Mouse (Mus musculus): ENCODE results near the gene Upf3a. TPM values are rescaled to one million over a fixed set of nuclear protein-coding genes. Genes with fewer than 3 reads are reported as not detected.
A peak's percentile ranks its signal among the peaks of the same experiment; 100 is the strongest.
"Not testable (repeated sequence)": the region's sequence is repeated elsewhere in the genome, so short reads cannot be mapped to it uniquely, and the experiment has no call there.

Gene Upf3a
- polyA plus RNA-seq (2015; fragmentation: Nextera tagmentation; extraction: Ambion mirVana), result 23.9 and 27.4 TPM in 2 replicates

DNA sequence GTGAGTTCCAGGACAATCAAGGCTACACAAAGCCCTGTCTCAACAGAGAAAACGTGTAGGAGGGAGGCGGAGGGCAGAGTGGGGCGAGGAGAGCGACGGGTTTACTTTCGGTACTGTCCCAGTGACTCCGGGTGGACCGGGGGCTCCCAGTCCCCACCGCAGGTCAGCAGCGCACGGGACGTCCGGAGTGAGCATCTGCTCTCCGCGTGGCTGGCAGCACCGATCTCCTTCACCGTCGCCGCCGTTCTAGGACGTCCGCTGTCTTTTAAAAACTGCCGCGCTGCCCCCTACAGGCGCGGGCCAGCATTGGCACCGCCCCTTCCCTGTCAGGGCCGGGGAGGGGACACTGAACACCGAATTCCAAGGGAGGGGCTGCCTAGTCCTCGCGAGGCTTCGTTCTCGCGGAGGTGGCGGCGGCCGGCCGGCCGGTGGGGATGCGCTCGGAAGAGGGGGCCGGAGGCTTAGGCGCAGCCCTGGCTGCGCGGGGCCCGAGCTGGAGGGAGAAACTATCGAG lies at the start of gene Upf3a:
Gene Upf3a, plus strand, starts transcription at position 366 of the 514 bp plus-strand sequence.
- Histone ChIP-seq H3K9me3 (replicated peaks) (no peaks in the 10 kb centered on the region), H3K4me2 (peak within 1 kb of the TSS; percentile 80), H3K27ac (peak within 1 kb of the TSS; percentile 99), H3K27me3 (no peaks in the 10 kb centered on the region), H3K4me3 (peak within 1 kb of the TSS; percentile 72), H3K4me1 (replicated peaks) (peaks cover 11% of the 10 kb centered on the region; the same call in 1 of the 2 replicates), H3K36me3 (peaks cover 28% of the 10 kb centered on the region), H3K9ac (peak within 1 kb of the TSS; percentile 90)
- WGBS, result under 1% methylated on average over 47 of the region's 47 CpGs
- peak; percentile 94 for ATAC-seq (replicated peaks; ENCODE audit: insufficient number of reproducible peaks, insufficient read depth, low FRiP score, low read depth)

DNA sequence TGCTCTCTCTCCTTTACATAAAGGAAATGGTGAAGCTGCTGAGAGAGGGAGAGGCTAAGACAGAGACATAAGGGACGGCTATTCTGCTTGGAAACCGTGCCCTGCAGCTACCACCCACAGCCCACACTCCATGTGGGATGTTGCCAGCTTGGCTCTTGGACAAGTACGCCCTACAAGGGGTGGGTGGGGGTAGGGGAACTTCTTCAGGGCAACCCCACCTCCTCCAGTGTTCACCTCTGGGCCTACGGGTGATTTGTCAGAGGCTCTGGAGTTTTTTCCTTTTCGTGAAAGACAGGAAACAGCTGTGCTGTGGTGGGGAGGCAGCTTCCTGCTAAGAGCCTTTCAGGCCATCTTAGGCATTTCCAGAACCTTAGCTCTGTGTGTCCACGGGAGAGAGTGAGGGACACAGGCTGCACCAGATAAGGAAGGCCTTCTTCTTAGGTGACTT lies 45.1 kb upstream of the Upf3a start:
- Histone ChIP-seq H3K9me3 (replicated peaks) (no peaks in the 10 kb centered on the region), H3K27ac (peak overlapping the region; percentile 82), H3K4me3 (no peak overlapping the region), H3K4me2 (peak overlapping the region; percentile 36), H3K36me3 (no peaks in the 10 kb centered on the region), H3K27me3 (no peaks in the 10 kb centered on the region), H3K4me1 (replicated peaks) (0 out of 2 replicates have a peak, but pooled peaks cover 3% of the 10 kb centered on the region), H3K9ac (no peak overlapping the region)
- ATAC-seq (replicated peaks; ENCODE audit: insufficient number of reproducible peaks, insufficient read depth, low FRiP score, low read depth), result peak; percentile 81
- WGBS, result 23% methylated on average over 6 of the region's 6 CpGs

DNA sequence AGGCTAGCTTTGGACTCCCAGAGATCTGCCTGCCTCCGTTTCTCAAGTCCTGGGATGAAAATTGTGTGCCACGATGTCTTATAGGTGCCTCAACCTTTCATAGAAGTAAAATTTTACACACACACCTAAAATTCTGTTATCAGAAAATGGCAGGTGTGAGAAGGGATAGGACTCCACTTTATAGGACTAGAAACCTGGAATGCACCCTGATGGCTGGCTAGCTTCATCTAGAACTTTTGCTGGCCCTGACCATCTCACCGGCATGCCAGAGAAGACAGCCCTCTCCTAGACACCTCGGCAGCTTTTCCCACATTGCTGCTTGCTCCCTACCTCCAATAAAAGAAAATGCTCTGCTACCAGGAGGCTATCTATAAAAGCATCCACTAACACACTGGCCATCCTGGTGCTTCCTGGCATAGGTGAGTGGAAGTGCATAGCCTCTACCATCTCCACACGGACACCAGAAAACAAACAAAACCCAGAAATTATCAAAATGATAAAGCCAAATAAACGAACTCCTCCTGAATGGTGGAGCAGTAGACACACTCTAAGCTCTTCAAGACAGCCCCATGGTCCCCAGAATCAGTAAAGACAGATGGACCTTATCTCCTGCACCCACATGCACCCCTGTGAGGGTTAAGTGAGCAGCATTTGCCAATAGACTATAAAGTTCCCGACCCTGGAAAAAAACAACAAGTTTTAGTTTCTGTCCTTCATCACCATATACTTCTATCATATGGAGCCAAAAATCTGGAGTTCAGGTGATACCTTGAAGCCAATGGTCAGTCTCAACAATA lies 44.4 kb upstream of the Upf3a start:
- Histone ChIP-seq H3K4me2 (no peak overlapping the region), H3K9ac (no peak overlapping the region), H3K36me3 (no peaks in the 10 kb centered on the region), H3K27me3 (no peaks in the 10 kb centered on the region), H3K4me3 (no peak overlapping the region), H3K4me1 (replicated peaks) (0 out of 2 replicates have a peak, but pooled peaks cover 3% of the 10 kb centered on the region), H3K9me3 (replicated peaks) (no peaks in the 10 kb centered on the region), H3K27ac (peak overlapping the region; percentile 82)
- no peak for ATAC-seq (replicated peaks; ENCODE audit: insufficient number of reproducible peaks, insufficient read depth, low FRiP score, low read depth)
- 58% methylated on average over 7 of the region's 7 CpGs for WGBS

DNA sequence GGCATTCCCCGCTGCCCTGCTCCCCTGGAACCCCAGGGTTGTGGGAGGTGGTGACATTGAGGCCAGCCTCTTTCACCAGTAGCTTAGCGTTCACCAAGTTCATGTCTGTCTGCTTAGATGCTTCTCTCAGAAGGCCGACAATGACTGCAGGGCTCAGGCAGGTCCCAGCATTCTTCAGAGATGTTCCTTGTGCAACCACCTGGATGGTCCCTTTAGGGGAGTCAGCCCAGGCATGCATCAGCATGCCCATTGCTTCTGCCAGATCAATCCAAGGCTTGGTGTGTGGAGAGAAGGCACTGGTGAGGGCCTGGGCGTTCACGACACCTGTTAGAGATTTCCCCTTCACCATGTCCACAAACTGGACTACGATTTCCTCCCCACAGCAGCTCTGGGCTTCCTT lies 39.2 kb upstream of the Upf3a start:
- H3K4me3 ChIP-seq; H3K9me3 ChIP-seq (replicated peaks); H3K4me1 ChIP-seq (replicated peaks); ATAC-seq (replicated peaks; ENCODE audit: insufficient number of reproducible peaks, insufficient read depth, low FRiP score, low read depth); H3K9ac ChIP-seq; H3K27ac ChIP-seq; H3K36me3 ChIP-seq; H3K27me3 ChIP-seq; H3K4me2 ChIP-seq: not testable (repeated sequence)
- 90% methylated on average over 6 of the region's 6 CpGs for WGBS

DNA sequence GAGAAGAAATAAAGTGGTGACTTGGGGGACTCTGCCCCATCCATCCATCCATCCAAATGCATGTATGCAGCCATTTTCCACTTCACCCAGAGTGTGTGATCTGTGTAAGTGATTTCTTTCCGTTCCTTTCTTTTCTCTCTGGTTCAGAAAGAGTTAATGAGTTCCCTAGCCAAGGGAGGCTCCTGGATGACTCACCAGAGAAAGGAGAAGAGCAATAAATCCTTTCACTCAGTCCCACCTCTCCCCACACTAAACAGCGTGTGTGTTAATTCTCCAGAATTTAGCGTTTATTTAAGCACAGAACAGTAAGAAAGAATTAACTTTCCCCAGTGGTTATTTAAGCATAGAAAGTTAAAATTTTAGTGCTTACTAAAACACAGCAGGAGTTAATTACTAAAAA lies 37.8 kb upstream of the Upf3a start:
- 20% methylated on average over 3 of the region's 3 CpGs for WGBS
- Histone ChIP-seq H3K4me1 (replicated peaks) (no peaks in the 10 kb centered on the region), H3K27ac (no peak overlapping the region), H3K27me3 (no peaks in the 10 kb centered on the region), H3K4me3 (no peak overlapping the region), H3K9ac (no peak overlapping the region), H3K9me3 (replicated peaks) (no peaks in the 10 kb centered on the region), H3K36me3 (no peaks in the 10 kb centered on the region), H3K4me2 (no peak overlapping the region)
- no peak for ATAC-seq (replicated peaks; ENCODE audit: insufficient number of reproducible peaks, insufficient read depth, low FRiP score, low read depth)

DNA sequence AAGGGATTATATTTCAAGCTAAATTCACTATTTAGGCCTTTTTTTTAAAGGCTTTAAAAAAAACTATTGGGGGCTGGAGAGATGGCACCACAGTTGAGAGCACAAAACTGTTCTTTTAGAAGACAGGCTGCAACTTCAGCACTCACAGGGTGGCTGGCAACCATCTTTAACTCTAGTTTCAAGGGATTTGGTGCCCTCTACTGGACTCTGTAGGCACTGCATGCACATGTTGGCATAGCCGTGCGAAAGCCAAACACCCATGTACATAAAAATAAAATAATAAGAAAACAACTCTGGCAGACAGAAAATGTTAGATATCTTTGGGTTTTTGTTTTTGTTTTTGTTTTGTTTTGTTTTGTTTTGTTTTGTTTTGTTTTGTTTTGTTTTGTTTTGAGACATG lies 31.7 kb upstream of the Upf3a start:
- no peak overlapping the region for H3K4me2 ChIP-seq
- no peak overlapping the region for H3K27ac ChIP-seq
- H3K4me1 ChIP-seq (replicated peaks), result peaks cover 6% of the 10 kb centered on the region
- no peak overlapping the region for H3K9ac ChIP-seq
- H3K9me3 ChIP-seq (replicated peaks), result no peaks in the 10 kb centered on the region
- no peak for ATAC-seq (replicated peaks; ENCODE audit: insufficient number of reproducible peaks, insufficient read depth, low FRiP score, low read depth)
- no peaks in the 10 kb centered on the region for H3K27me3 ChIP-seq
- WGBS, result 29% methylated on average over 2 of the region's 2 CpGs
- H3K36me3 ChIP-seq, result no peaks in the 10 kb centered on the region
- no peak overlapping the region for H3K4me3 ChIP-seq

DNA sequence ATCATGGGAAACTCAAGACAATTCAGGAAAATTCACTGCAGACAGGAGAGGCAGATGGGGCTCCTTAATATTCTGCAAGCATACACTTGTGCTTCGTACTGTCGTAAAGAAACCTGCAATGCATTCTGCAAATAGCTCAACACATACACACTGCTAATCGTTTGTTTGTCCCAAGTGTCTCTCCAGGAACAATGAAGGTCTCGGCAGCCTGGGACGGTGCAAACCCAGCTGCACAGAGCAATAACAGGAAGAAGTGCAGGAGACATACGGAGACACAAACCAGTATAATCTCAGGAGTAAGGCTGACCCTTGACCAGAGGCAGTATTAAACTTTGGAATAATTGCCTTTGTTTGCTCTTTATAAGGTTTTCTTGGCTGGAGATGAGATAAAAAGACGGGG lies 28.9 kb upstream of the Upf3a start:
- Histone ChIP-seq H3K27me3 (no peaks in the 10 kb centered on the region), H3K36me3 (peaks cover 8% of the 10 kb centered on the region), H3K9ac (no peak overlapping the region), H3K27ac (no peak overlapping the region), H3K9me3 (replicated peaks) (no peaks in the 10 kb centered on the region), H3K4me2 (0 out of 2 replicates have a peak overlapping the region, but pooled peaks have one; percentile 81), H3K4me1 (replicated peaks) (peaks cover 16% of the 10 kb centered on the region), H3K4me3 (no peak overlapping the region)
- 58% methylated on average over 7 of the region's 7 CpGs for WGBS
- no peak for ATAC-seq (replicated peaks; ENCODE audit: insufficient number of reproducible peaks, insufficient read depth, low FRiP score, low read depth)

DNA sequence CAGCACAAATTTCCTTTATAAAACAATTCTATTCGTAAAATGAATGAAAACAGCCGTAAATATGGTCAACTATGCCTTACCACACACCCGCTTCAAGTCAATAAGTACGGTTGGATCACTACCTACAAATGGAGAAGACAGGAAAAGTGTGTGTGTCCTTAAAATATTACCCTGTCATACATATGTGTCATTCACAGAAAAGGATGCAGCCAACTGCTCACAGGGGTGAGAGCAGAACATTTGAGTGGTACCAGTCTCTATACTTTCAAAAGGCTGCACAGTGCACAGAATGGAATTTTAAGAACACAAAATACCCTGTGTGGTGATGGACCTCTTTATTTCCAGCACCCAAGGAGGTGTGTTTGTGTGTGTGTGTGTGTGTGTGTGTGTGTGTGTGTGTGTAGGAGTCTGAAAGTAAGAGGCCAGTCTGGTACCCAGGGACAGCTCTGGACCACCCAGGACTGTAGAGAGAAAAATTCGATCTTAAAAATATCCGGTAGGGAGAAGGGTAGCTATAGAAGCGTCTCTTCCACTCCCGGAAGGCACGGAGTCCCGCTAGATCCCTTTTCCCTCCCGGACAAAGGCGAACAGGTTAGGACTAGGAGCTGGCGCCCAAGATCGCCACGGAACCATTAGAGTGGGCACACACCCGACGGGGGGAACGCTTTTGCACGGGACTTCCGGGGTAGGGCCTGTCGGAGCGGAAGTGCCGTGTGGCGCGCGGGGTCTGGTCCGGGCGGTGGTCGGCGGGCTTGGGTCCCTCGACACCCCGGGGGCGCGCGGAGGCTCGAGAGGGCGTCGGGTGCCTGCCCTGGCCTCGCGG lies 28.2 kb upstream of the Upf3a start, which contains the start of gene Cdc16:
Gene Cdc16, plus strand, starts transcription at position 695 of the 823 bp plus-strand sequence.
- Histone ChIP-seq H3K4me1 (replicated peaks) (peaks cover 16% of the 10 kb centered on the region), H3K4me2 (peak within 1 kb of the TSS; percentile 81), H3K36me3 (peaks cover 12% of the 10 kb centered on the region), H3K27me3 (no peaks in the 10 kb centered on the region), H3K9ac (peak within 1 kb of the TSS; percentile 94), H3K9me3 (replicated peaks) (no peaks in the 10 kb centered on the region), H3K27ac (peak within 1 kb of the TSS; percentile 84), H3K4me3 (peak within 1 kb of the TSS; percentile 84)
- 7% methylated on average over 40 of the region's 40 CpGs for WGBS
- peak; percentile 92 for ATAC-seq (replicated peaks; ENCODE audit: insufficient number of reproducible peaks, insufficient read depth, low FRiP score, low read depth)

DNA sequence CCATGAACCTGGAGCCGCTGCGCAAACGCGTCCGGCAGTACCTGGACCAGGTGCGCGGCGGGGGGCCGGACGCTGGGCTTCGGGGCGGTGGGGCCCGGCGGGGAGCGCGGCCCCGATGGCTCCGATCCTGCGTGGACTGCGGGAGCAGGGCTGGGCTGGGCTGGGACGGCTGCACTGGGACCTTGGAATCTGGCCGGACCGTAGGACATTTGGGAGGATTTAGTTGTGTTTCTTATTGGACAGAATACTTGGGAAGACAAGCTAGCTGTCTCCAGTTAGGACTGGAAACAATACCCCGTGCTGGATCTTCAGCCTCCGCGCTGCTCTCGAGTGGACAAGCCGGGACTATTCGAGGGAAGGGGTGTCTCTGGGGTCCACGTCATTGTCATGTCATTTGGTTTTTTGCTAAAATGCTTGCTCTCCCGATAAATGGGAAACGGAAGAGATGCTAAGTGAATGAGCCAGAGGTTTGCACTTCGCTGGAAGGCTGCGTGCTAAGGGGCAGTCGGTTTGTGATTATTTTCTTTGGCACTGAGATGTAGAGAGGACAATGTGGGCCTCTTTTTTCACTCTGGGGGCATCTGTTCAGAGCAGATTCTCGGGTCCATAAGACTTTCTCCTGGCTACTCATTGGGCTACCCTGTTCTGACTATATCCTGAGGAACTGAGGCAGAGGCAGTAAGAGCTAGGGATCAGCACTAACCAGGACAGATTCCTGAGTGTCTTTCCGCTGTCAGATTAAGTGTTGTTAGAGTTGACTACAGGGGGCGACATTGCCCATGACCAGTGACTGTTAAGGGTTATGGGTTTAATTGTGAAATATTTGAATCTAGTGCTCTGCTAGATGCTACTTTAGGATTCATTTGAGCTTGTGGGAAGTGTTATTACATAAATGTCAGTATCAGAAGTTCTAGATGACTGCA lies 27.3 kb upstream of the Upf3a start:
- Histone ChIP-seq H3K4me2 (peak overlapping the region; percentile 81), H3K9ac (peak overlapping the region; percentile 94), H3K36me3 (peaks cover 21% of the 10 kb centered on the region), H3K27ac (peak overlapping the region; percentile 84), H3K9me3 (replicated peaks) (no peaks in the 10 kb centered on the region), H3K4me1 (replicated peaks) (peaks cover 16% of the 10 kb centered on the region), H3K27me3 (no peaks in the 10 kb centered on the region), H3K4me3 (peak overlapping the region; percentile 84)
- peak; percentile 19 for ATAC-seq (replicated peaks; ENCODE audit: insufficient number of reproducible peaks, insufficient read depth, low FRiP score, low read depth)
- under 1% methylated on average over 38 of the region's 38 CpGs for WGBS

DNA sequence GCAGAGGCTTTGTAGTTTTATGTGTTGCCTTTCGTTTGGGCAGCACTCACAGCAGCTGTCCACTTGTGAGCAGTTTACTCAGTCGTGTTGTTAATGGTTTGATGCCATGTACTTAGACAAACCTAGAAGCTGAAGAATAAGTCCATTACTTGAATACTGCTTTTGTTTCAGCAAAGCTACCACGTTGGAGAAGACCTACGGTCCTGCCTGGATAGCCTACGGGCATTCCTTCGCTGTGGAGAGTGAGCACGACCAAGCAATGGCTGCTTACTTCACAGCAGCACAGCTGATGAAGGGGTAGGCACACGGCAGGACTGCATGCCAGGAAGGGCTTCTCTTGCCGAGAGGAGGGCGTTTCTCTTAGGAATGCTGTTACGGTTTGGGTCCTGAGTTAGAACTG lies 16.2 kb upstream of the Upf3a start:
- WGBS, result 87% methylated on average over 11 of the region's 11 CpGs
- no peak for ATAC-seq (replicated peaks; ENCODE audit: insufficient number of reproducible peaks, insufficient read depth, low FRiP score, low read depth)
- Histone ChIP-seq H3K4me1 (replicated peaks) (no peaks in the 10 kb centered on the region), H3K27ac (no peak overlapping the region), H3K27me3 (no peaks in the 10 kb centered on the region), H3K4me3 (no peak overlapping the region), H3K9ac (no peak overlapping the region), H3K36me3 (peaks cover 90% of the 10 kb centered on the region), H3K9me3 (replicated peaks) (no peaks in the 10 kb centered on the region), H3K4me2 (no peak overlapping the region)

Data from heart, embryonic 15.5 days (tissue).